Mouse (Mus musculus) olfactory bulb, adult 2 months (tissue): ENCODE measurements around the gene Abcc10.

Experiments used
- CTCF ChIP-seq: fragments of 200-500 bp; IDR thresholded peaks from 2 replicates; pipeline ENCODE4 v1.5.1; 2012; ENCODE audit warnings: low read depth, mild to moderate bottlenecking, low read length, moderate library complexity; ENCODE audit not compliant: insufficient read depth
- POLR2A ChIP-seq: fragments of 200-500 bp; IDR thresholded peaks from 2 replicates; pipeline ENCODE4 v1.6.1; 2012; ENCODE audit warnings: mild to moderate bottlenecking, low read depth, low read length, moderate library complexity; ENCODE audit not compliant: insufficient read depth

GRCm38 (mm10) chr17:46282483-46283123 is 45.5 kb downstream of the Abcc10 start, which contains the start of gene Tjap1:
- TF ChIP-seq CTCF (no peak), POLR2A (peak; percentile 60)
